Mouse (Mus musculus) adrenal gland, postnatal 10 days (tissue): ENCODE measurements around the gene Dnmt1. TPM values are rescaled to one million over a fixed set of nuclear protein-coding genes. Genes with fewer than 3 reads are reported as not detected.

Experiments
- DNase-seq: peaks from one replicate; pipeline ENCODE4 v3.0.0; 2021; ENCODE audit warnings: mixed read lengths
- total RNA-seq, 2 experiments: library from RNA; stranded (reverse); gene quantifications; 2 replicates each; pipeline ENCODE4 v1.2.3; 2021

Gene Dnmt1
- total RNA-seq, 2 experiments from 2014 or later = 44.9 to 54.7 TPM

GRCm38 (mm10) chr9:20976961-20977689, 17.4 kb upstream of the Dnmt1 start:
- DNase-seq = no peak

DNA sequence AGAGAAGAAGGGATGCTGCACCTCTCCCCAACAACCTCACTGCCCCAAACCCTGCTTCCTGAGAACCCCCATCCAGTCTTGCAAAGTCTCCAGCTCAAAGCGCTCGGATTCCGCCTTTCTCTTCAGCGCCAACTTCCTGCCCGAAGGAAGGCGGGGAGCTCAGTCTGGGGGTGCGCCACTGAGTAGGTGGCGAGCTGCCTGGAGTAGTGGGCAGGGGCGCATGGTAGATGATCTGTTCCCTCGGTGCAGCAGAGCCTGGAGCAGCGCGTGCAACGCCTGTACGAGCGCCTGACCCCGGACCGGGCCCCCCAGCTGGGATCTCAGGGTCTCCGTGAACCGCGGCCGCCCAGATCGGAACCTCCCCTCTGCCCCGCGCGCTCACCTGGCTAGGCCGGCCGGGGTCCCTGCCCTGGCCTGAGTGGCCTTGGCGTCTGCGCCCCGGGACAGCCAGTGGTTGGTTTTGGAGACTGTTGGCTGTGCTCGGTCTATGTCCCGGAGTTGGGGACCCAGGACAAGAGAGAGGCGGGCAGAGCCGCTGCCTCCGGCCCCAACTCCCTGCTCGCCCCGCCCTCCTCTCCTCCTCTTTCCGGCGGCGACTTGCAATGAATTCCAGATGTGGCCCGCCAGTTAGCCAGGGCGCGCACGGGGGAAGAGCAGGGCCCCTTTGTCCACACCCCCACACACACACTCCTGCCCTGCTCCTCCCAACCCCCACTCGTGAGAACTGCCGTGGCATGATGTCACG, 16.7 kb upstream of the Dnmt1 start, which contains the start of gene S1pr2:
Gene S1pr2, minus strand, starts transcription at position 566 of the 745 bp plus-strand sequence.
- peak; percentile 89 for DNase-seq

- DNase-seq = peak; percentile 65
These were observed 15.9 kb upstream of the Dnmt1 start for GRCm38 (mm10) chr9:20975431-20976215.

DNA sequence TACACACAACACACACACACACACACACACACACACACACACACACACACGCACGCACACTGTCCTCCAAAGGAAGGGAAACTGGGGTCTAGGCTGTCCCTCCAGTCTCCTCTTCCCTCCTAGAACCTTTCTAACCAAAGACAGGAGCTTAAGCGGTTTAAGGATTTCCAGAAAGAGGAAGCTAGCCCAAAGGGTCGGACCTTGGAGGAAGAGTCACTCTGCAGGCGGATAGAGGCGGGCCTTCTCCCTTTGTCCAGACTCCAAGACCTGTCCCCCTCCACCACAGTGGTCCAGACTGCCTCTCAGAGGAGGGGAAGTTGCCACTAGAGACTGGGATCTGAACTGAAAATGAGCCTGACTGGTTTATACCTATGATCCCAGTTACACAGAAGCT, 14.0 kb upstream of the Dnmt1 start:
- no peak for DNase-seq

DNA sequence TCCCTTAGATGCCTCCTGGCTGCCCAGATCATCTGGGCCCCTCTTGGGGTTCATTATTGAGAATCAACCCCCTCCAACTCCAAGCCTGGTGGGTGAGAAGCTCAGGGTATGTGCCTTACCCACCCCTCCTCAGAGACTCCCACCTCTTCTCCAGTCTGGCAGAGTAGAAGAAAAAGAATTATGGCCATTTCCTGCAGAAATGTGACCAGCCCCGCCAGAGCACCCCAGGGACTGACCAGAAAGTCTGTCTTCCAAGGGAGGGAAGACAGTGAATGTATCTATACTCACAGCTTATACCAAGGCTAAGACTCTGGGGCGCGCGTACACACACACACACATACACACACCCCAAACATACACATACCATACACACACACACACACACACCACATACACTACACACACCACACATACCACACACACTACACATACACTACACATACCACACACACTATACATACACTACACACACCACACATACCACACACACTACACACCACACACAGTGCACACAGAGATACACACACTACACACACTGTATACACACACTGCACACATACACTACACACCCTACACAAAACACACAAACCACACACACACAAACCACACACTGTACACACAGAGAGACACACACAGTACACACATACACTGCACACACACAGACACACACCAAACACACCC, 13.5 kb upstream of the Dnmt1 start:
- no peak for DNase-seq

DNA sequence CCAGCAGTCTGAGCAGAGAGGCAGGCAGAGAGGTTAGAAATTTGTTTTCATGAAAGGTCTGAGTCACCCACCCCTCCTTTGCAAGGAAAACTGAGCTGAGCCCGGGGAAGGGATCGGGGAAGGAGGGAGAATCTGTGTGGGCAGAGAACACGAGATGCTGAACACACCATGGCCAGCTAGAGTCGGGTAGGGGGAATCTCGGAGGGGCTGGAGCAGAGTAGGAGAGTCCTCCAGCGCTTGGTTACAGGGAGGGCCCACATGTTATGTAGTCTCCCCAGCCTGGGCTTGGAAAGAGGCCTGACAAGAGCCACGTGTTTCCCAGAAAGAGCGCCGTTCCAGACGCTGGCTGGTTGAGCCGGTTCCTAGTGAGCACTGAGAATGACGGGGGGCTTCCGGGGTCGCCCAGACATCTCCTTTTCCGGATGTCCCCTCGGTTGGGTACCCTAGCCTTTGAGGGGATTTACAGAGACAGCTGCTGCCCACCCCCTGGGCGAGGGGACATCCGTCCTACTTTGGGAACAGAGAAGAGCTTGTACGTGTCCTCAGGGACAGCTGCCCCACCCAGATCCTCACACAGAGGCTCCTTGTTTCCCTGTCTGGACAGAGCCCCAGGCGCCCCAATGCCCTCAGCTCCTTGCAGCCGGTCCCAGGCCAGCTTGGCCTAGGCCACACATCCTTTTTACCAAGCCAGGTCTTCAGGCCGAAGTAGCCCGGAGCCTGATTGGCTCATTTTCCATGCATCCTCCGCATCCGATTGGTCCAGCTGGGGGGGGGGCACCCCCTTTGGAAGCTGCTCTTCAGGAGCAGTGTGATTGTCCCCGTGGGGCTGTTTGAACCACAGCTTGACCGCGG, 12.7 kb upstream of the Dnmt1 start:
- DNase-seq = peak; percentile 49

DNA sequence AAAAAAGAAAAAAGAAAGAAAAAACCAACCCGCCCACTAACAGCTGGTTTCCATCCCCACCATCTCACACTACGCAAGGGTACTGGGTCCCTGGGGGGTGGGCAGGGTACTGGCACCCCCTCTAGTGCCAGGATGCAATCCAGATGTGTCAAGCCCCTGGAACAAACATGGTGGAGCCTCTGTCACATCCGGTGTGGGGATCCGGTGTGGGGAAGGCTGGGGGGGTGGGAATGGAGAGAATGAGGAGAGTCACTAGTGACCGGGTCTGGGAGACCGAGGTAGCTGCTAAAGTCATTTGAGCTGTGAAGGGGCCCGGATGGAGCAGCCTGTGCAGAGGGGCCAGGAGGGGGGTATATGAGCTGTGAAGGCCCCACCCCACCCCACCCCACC, 12.1 kb upstream of the Dnmt1 start:
- DNase-seq = no peak

- no peak for DNase-seq
These were observed 7.1 kb upstream of the Dnmt1 start for GRCm38 (mm10) chr9:20966747-20967146.

GRCm38 (mm10) chr9:20966008-20966407, 6.3 kb upstream of the Dnmt1 start:
- DNase-seq = no peak

GRCm38 (mm10) chr9:20965606-20966005, 5.9 kb upstream of the Dnmt1 start:
- peak; percentile 59 for DNase-seq

DNA sequence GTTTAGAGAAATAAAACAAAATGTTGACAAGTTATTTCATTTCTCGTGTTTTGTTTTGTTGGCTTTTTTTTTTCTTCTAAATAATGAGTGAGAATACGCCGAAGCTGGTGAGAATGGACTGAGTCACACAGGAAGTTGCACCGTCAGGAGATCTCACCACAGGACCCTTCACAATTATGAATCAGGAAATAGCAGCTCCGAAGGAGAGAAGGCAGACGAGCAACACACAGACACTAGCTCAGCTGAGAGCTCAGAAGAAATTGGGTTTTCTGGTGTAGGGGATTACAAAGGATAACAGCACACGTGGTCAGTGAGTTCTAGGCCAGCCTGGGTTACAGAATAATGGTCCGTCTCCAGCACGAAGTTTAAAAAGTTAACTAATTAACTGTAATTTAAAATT, 1.9 kb upstream of the Dnmt1 start:
- DNase-seq = no peak

GRCm38 (mm10) chr9:20956989-20957388, 2.7 kb downstream of the Dnmt1 start:
- DNase-seq = no peak

DNA sequence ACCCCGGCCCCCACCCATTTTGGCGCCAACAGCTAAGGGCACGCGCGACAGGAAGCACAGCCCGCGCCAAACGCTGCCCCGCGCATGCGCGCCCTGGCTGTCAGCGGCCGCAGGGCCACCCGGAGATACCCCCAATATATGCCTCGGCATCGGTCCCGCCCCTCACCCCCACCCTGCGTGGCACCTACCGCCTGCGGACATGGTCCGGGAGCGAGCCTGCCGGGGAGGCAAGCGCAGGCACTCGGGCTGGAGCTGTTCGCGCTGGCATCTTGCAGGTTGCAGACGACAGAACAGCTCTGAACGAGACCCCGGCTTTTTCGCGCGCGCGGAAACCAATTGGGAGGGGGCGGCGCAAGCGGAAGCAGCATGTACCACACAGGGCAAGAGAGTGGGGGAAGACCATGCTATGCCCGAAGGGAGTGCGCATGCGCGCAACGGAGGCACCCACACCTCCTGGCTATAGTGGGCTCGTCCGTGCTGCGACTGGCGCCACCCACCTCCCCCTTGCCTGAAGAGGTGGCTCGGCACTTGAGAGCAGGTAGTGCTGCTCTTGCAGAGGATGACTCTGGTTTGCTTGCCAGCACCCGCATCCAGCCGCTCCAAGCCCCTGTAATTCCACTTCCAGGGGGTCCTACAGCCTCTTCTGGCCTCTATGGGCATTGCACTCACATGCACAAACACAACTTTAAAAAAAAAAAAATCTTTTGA, 7.0 kb downstream of the Dnmt1 start:
- peak; percentile 95 for DNase-seq

GRCm38 (mm10) chr9:20951966-20952519, 7.6 kb downstream of the Dnmt1 start:
- DNase-seq = no peak

DNA sequence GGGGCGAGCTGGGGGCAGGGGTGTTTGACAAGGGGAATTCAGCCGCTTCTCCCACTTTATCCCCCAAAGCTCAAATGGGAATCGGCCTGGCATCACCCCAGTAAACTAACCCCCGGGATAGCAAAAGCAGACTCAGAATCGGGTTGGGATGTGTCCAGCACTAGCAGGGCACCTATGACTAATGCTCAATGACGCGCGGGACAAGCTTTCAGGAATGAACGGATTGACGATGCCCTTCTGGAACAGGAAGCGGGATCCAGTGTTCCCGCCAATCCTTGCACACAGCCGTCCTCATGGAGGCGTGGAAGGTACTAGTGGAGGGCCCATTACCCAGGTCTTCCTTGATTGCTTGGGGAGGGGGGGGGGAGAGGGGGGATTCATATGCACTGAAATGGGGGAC, 8.2 kb downstream of the Dnmt1 start:
- peak; percentile 80 for DNase-seq

DNA sequence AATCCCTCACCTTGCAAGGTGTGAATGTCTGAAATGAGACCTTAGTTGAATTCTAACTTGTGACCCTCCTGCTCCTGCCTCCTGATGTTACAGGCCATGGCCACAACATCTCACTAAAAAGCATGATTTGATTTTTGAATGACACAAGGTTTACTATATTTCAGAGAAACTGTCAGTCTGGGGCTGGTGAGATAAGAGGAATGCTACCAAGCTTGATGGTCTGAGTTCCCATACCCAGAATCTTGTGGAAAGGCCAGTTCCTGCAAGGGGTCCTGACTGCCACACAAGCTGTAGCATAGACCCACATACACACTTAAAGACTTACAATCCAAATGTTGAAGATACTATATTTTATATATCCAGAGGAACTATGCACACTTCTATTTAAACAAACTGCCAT, 9.3 kb downstream of the Dnmt1 start:
- DNase-seq = no peak

DNA sequence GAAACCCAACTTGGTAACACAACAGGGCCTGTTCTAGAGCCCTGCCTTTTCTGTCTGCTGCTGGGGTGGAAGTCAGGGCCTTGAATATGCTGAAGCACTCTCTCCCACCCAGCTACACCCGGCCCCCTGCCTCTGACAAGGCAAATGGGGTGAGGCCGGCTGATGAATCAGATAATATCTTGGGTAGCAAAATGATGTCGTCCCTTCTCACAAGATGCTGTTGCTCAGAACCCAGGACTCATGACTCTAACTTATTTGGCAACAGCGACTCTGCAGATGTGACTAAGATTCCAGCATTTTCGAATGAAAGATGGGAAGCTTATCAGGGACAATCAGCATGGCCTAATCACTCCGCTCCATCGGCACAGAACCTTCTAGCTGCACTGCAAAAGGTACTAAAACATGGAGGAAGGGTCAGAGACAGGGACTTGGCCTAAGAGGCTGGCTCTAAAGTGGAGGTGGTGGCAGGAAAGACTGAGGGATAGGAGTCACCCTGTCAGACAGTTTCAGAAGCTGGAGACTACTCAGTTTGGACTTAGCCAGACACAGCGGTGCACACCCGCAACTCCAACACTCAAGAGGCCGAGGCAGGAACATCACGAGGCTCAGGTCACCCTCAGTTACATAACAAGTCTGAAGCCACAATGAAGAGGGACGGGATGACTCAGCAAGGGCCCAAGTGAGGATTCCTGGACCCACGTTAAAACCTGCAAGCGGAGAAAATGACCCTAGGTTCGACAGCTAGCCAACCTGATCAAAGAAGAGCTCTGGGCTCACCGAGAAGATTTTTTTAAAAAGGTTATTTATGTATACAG, 13.4 kb downstream of the Dnmt1 start:
- DNase-seq = peak; percentile 24

- DNase-seq = no peak
These were observed 14.9 kb downstream of the Dnmt1 start for GRCm38 (mm10) chr9:20944697-20945370.

GRCm38 (mm10) chr9:20943911-20944310, 15.8 kb downstream of the Dnmt1 start:
- DNase-seq = no peak
